Mouse (Mus musculus): ENCODE results near the gene Gm20388.

- TF ChIP-seq CTCF (IDR thresholded peaks at IDR 0.05; ENCODE audit: low read depth), result no peak
- TF ChIP-seq EP300 (IDR thresholded peaks at IDR 0.05; ENCODE audit: low read depth), result no peak
Observed at GRCm38 (mm10) chr8:123038351-123038750, 3127.7 kb downstream of the Gm20388 start.

Data from liver, embryonic 14.5 days (tissue).